Mouse (Mus musculus) liver, postnatal 0 days (tissue): ENCODE data around the gene Mnat1.

ENCODE experiments used
- CTCF ChIP-seq: sonication (generic); IDR thresholded peaks from 2 replicates; pipeline ENCODE4 v1.5.1; 2016; ENCODE audit warnings: antibody characterized with exemption, low read depth
- EP300 ChIP-seq: IDR thresholded peaks from 2 replicates; pipeline ENCODE4 v1.6.1; 2016; ENCODE audit warnings: antibody characterized with exemption, low read depth, mild to moderate bottlenecking

DNA sequence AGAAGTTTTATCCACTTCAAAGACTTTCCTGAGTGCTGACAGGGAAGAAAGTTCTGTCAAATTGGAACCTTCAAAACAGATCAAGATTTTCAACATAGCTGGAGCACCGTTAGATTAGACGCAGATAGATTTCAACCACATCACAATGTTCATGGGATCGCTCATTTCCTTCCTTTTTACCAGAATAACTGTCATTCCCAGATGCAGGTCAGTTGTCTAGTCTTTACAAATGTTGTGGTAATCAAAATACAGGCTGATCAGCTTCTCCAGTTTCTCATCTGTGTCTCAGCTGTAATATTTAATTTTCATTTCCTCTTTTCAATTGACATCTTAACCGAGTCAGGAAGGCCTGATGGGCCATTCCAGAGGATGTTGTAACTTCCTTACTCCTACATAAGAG, 39.7 kb upstream of the Mnat1 start:
- TF ChIP-seq CTCF (no peak), EP300 (no peak)
